Mouse (Mus musculus) mature B cell (primary cell): ENCODE results near the gene Cltc.

Experiments
- in situ Hi-C: fragments of 300-500 bp; cut with MboI; formaldehyde crosslinking; loops from 2 replicates; pipeline ENCODE4 v1.14.3; 2019

Cltc gene

DNA sequence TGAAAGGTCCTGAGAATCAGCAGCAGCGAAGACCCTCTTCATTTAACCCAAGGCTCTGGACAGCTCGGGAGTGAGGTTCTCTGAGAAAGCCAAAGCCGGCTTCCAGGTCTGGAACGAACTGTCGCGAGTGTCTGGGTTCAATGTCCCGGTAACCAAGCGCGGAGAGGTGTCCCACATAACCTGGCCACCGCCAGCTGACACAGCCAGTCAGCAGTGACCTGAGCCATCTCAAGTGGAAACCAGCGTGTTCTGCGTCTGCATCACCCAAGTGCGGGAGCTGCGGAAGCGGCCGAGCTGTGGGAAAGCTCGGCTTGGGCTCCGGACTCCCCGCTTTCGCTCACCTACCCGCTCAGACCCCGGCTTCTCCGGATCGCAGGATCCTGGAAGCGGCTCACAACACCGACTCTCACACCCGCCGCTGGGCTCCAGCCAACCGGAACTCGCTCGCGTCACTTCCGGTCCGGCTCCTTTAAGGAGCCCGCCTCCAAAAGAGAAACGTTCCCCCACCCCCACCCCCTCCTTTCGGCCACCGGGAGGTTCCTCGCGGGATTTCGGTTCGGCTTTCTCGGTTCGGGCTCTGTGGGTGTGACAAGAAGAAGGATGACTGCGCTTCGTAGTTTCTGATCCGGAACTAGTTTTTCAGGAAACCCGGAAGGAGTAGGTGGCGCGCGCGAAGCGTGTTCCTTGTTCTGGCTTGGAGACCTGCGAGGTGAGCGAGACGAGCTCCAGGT, 73.8 kb downstream of the Cltc start, which contains the start of the genes Vmp1 and Ptrh2:
Gene Vmp1 (minus strand): TSS at position 442 of the 731 bp plus-strand sequence.
Gene Ptrh2 (plus strand): TSS at position 591 of the 731 bp plus-strand sequence.
- in situ Hi-C loops = no loop called here

GRCm38 (mm10) chr11:86682861-86683260, 74.5 kb downstream of the Cltc start:
- in situ Hi-C loops = no loop called here

DNA sequence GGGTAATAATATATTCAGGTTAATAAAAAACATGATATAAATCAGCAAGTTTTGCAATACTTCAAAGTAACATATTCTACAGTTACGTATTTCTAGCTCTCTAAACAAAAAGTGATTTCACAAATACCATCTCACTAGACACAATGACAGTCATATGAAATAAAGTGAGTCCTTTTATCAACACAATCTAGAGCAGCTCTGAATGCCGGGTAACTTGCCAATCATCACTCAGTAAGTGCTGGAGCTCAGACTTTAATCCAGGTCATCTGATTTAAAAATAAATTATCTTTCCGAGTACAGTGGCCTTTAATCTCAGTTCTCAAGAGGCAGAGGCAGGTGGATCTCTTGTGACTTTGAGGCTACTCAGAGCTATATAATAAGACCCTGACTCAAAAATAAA, 75.9 kb downstream of the Cltc start:
- in situ Hi-C loops = no loop called here

GRCm38 (mm10) chr11:86680729-86681128, 76.6 kb downstream of the Cltc start:
- in situ Hi-C loops = no loop called here

GRCm38 (mm10) chr11:86678957-86679356, 78.4 kb downstream of the Cltc start:
- in situ Hi-C loops = no loop called here

GRCm38 (mm10) chr11:86675520-86675919, 81.8 kb downstream of the Cltc start:
- in situ Hi-C loops = no loop called here

DNA sequence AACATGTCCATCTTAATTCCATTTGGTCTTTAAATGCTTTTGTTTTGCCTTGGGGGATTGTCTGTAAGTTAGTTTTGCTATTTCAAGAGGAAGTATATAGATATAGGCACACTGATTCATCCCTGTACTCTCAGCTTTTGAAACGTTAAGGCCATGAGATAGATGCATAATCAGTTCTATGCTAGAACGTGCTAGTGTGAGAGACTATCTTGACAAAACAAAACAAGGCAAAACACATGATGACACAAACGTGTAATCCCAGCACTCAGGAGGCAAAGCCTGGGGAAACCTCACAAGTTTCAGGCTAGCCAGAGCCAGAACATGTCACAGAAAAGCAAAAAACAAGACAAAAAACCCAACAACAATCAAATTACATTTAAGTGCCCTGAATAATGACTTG, 84.6 kb downstream of the Cltc start:
- in situ Hi-C loops = no loop called here

DNA sequence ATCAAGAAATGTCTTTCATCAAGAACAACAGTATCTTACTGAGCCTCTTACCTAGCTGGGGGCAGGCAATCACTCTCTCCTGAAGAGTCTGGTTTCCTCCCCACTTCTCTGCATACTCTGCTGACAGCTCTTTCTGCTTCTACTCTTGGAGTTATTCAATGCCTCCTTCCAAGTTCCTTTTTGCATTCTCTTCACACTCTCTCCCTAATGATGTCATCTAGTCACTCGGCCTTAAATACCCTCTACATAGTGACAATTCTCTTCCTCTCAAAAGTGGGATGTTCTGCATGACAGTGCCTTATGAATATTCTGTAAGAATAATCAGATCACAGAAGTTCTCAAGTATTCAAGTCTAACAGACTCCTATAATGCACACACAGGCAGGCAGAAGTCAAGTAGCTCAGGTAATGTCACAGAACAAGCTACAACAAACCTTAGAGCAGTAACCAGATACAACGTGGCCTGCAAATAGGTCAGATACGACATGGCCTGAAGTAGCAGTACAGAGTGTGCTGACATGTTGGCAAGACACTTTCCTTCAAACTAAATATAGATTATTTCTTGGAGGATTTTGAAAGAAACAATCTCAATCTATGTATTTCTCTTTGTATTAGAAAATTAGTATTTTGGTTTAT, 86.2 kb downstream of the Cltc start:
- in situ Hi-C loops = no loop called here

GRCm38 (mm10) chr11:86668169-86668568, 89.2 kb downstream of the Cltc start:
- in situ Hi-C loops = no loop called here

GRCm38 (mm10) chr11:86667553-86667952, 89.8 kb downstream of the Cltc start:
- in situ Hi-C loops = no loop called here

- in situ Hi-C loops = no loop called here
Measured at GRCm38 (mm10) chr11:86664406-86664805, 93.0 kb downstream of the Cltc start.

- in situ Hi-C loops = no loop called here
Measured at GRCm38 (mm10) chr11:86663977-86664376, 93.4 kb downstream of the Cltc start.

- in situ Hi-C loops = no loop called here
Measured at GRCm38 (mm10) chr11:86662986-86663895, 94.1 kb downstream of the Cltc start.

DNA sequence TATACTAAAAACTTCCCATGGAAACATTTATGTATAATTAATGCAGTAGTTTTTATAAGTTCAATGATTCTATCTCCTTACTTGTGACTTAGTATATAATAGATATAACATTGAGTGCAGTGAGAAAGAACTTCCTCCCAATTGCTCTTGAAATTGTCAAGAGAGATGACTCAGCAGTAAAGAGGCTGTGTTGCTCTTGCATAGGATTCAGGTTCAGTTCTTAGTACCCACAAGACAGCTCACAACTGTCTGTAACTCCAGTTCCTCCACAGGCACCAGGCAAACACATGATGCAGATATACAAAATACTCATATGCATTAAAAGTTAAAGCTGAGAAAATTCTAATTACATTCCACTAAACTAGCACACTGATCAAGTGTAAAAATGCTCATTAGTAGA, 99.5 kb downstream of the Cltc start:
- in situ Hi-C loops = loop anchor here (5.0 kb wide), 1 partner anchor 86 kb away; no protein-coding TSS in a partner anchor

DNA sequence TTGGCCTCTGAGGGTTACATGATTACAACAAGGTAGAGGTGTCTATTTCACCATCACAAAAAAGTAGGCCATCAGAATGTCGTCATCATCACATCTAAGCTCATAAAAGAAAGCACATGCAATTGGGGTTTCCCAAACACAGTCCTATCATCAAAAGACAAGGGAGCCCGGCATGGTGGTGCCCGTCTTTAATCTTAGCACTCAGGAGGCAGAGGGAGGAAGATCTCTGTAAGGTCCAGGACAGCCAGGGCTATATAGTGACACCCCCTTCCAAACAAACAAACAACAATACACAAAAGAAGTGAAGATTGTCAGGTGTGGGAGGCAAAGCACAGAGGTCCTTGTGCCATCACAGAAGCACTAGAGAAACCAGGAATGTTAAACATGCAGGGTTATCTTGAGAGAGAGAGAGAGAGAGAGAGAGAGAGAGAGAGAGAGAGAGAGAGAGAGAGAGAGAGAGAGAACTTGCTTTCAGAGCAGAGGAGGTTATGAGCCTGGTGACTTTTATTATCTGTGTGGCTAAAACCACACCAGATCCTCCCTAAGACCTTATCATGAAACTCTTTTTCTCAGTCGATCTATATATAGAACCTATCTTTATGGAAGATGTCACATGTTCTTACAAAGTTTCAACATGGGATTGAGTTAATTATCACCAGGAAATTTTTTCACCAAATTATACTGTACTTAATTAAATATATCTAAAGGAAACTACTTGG, 100.4 kb downstream of the Cltc start:
- in situ Hi-C loops = loop anchor here (5.0 kb wide), 1 partner anchor 85 kb away; no protein-coding TSS in a partner anchor

DNA sequence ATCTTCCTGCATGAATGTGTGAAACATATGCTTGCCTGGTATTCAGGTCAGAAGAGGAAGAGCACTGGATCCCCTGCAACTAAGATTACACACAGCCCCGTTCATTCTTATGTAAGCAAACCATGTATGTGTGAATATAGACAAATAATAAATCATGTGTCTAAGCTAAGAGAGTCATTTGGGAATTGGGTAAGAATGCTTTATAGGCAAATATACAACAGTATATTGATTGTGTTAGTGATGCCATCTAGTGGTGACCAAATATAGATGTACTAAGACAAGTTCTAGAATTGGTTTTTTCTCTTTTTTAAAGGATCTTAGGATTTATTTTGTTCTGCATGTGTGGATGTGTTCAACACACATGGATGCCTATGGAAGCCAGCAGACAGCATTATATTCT, 101.7 kb downstream of the Cltc start:
- in situ Hi-C loops = loop anchor here (5.0 kb wide), 1 partner anchor 83 kb away; no protein-coding TSS in a partner anchor

- in situ Hi-C loops = no loop called here
Measured at GRCm38 (mm10) chr11:86654096-86654495, 103.3 kb downstream of the Cltc start.

GRCm38 (mm10) chr11:86653446-86653845, 103.9 kb downstream of the Cltc start:
- in situ Hi-C loops = no loop called here

DNA sequence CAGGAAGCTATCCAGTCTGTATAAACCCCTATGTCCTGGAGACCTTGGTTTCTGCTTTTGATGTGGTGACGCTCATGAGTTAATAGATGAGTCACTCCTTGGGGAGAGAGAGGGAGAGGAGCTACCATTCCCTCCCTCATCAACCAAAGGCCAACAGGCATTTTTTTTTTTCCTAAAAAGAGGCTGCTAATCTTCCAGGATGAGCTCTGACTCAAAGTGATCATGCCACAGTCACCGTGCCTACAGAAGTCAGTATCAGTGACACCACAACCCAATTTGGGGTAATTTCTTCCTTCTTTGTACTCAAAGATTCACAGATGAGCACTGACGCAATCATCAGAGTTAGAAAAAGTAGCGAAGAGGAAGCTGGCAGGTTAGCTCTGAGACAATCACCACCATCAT, 104.8 kb downstream of the Cltc start:
- in situ Hi-C loops = no loop called here

DNA sequence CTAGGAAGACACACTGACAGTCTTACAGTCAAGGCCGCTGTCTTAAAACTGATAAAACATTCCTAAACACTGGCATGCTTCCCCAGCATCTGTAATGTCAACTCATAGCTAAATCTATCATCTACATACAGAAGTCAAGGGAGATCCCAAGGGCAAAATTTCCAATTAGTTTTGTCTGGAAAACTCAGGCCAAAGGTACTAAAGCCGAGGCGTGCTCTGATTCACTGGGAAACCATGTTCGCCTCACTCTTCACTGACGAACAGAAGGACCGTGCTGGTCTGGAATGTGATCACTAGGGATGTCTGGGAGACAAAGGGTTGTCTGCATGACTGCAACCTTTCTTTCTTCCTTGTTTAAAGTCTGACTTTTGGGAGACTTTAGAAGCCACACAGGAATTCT, 106.7 kb downstream of the Cltc start:
- in situ Hi-C loops = no loop called here

- in situ Hi-C loops = no loop called here
Measured at GRCm38 (mm10) chr11:86649542-86649941, 107.8 kb downstream of the Cltc start.
